Mouse (Mus musculus): ENCODE data around the gene Pdap1. TPM values are rescaled to one million over a fixed set of nuclear protein-coding genes. Genes with fewer than 3 reads are reported as not detected.

Gene Pdap1
- 62.8 TPM for polyA plus RNA-seq (2017; shearing (Covaris generic))

DNA sequence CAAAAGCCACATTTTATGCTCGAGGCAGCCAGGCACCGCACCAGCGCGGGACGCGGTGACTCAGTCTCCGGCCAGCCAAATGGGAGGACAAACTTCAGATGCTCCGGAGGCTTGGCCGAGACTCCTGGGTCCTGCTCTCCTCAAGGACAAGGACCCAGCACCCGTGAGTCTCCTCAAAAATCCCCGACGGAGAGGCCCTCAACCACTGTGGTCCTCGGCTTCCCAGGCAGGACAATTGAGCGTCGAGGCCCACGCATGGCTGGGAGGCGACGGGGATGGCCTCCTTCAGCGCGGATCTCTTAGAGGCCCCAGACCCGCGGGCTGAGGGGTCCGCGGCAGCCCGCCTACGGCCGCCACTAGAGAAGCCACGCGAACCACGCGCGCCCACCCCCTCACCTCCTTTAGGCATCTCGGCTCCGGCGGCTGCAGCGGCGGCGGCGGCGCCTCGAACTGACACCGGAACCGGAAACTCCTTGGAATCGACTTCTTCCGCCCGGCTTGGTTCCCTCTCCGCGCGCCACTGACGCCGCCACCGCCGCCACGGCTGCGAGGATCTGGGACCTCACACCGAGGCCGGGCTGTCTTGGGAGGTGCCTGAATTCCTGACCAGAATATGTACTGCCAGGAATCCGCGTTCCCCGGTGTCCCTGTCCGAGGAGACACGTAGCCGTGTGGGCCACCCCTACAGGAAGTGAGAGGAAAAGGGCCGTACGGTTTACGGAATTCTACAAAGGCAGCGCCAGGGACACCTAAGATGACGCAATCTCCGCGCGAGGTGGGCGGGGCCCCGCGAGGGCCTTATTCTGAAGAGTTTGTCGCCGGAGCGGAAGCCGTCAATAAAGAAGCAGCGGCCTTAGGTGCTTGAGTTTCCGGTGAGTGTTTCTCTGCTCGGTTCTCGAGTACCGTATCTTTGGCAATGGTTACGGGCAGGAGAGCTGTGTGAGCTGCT, at the start of gene Pdap1, which contains the start of gene Bud31:
TSS of gene Pdap1 (minus strand) at position 668 of the 949 bp plus-strand sequence.
TSS of gene Bud31 (plus strand) at position 792 of the 949 bp plus-strand sequence.

DNA sequence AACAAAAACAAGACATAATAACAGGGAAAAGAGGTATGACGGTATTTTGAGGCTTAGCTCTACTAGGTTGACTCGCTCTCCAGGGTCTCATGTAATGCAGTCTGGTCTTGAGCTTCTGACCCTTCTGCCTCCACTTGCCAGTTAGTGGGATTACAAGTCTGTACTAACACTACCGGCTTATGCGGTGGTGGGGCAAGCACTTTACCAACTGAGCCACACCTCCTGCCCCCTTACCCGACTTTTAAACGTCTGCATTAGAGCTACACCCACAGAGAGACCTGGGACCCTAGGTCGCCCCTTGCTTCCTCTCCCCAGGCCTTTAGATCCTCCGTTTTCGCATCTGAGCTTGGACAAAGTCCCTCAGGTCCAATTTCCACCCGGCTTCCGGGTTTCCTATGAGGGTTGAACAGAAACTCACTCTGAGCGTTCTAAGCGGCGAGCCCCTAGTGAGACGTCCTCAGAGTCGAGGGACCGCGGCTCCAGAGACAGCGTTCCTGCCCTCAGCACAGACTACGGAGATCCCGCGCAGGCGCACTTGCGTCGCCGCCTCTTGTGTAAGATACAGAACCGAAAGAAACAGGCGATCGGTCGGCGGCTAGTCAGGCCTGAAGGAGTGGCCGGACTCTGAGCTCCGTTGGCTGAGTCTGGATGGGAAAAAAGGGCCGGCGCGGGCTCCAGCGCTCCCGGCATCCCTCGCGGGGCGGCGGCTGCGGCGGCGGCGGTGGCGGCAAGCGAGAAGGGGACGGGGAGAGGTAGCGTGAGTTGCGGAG, 26.7 kb upstream of the Pdap1 start, which contains the start of the genes Ptcd1 and Cpsf4:
TSS of gene Ptcd1 (minus strand) at position 573 of the 770 bp plus-strand sequence.
TSS of gene Cpsf4 (plus strand) at position 678 of the 770 bp plus-strand sequence.

DNA sequence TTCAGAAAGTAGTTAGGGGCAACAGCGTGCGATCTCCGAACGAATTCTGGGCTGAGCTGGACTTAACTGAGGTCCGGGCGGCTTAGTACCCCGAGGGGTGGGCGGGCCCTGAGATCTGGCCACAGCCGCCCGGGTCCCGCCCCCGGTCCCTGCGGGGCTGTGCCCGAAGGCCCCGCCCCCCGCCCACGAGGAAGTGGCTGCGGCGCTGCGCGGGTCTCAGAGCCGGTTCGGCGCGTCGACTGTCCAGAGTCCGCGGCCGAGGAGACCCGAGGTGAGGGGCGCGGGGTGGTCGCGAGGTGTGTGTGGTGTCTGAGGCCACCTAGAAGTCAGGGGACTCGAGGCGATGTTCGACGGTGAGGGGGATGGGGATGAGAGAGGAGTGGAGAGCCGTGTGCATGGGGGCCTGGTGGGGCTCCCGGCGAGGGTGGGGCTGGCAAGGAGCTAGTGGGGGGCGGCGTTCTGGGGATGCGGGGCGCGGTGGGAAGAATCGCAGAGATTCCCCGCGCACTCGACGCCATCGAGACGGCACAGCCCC, 25.9 kb downstream of the Pdap1 start, which contains the start of gene Arpc1b:
TSS of gene Arpc1b (plus strand) at position 145 of the 535 bp plus-strand sequence.

DNA sequence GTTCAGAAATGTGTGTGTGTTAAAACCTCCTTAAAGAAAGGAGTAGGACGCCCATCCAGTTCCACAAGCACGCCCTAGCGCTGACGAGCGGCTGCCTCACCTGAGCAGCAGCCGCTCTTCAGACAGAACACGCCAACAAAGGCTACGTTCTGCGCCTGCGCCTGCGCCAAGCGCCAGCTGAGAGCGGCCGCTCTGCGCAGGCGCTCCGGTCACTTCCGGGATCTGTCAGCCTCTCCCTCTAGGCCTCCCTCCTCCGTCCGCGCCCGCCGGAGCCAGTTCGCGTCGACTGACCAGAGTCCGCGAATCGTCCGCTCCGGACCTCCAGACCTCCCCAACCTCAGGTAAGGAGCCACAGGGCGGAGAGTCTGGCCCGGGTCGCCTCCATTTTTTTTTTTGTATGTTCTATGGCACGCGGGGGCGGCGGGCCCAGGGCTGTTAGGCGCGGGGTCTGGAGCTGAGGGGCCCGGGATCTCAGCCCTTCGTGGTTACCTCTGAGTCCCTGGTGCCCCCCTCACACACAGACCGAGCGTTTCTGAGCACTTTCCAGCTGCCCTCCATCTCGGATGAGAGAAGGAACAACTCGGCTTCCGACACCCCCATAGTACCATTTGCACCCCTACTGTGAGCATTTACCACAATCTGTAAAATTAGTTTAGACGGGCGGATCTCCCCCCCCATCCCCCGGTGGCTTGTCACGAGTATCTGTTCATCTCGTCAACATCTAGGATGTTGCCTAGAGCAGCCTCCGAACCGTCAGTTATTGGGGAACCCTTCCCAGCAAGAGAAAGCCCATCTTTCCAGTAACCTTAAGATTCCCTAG, 56.2 kb downstream of the Pdap1 start, which contains the start of the genes Arpc1a and Kpna7:
TSS of gene Arpc1a (plus strand) at position 199 of the 820 bp plus-strand sequence.
TSS of gene Kpna7 (minus strand) at position 399 of the 820 bp plus-strand sequence.

Other genes starting within 250 kb of the Pdap1 start
- gene Smurf1, start 174.4 kb downstream of the Pdap1 start, polyA plus RNA-seq (2017; shearing (Covaris generic)), result 3.2 TPM
- gene Gm4871, start 107.5 kb downstream of the Pdap1 start, polyA plus RNA-seq (2017; shearing (Covaris generic)), result not detected
- not detected for gene 1700018F24Rik, start 97.2 kb downstream of the Pdap1 start, polyA plus RNA-seq (2017; shearing (Covaris generic))
- 87.7 TPM for gene Arpc1a, start 56.4 kb downstream of the Pdap1 start, polyA plus RNA-seq (2017; shearing (Covaris generic))
- gene Kpna7, start 56.2 kb downstream of the Pdap1 start, polyA plus RNA-seq (2017; shearing (Covaris generic)), result not detected
- gene Arpc1b, start 26.0 kb downstream of the Pdap1 start, polyA plus RNA-seq (2017; shearing (Covaris generic)), result 1,374 TPM
- 212 TPM for gene Bud31, start 124 bp upstream of the Pdap1 start, polyA plus RNA-seq (2017; shearing (Covaris generic))
- gene Ptcd1, start 26.9 kb upstream of the Pdap1 start, polyA plus RNA-seq (2017; shearing (Covaris generic)), result 28.9 TPM
- gene Cpsf4, start 27.0 kb upstream of the Pdap1 start, polyA plus RNA-seq (2017; shearing (Covaris generic)), result 34.3 TPM
- gene Atp5j2, start 51.8 kb upstream of the Pdap1 start, polyA plus RNA-seq (2017; shearing (Covaris generic)), result 479 TPM
- gene Zkscan14, start 61.6 kb upstream of the Pdap1 start, polyA plus RNA-seq (2017; shearing (Covaris generic)), result 25.8 TPM
- gene Zkscan5, start 64.3 kb upstream of the Pdap1 start, polyA plus RNA-seq (2017; shearing (Covaris generic)), result 8.3 TPM
- 54.7 TPM for gene Zfp655, start 91.5 kb upstream of the Pdap1 start, polyA plus RNA-seq (2017; shearing (Covaris generic))
- gene Zscan25, start 140.3 kb upstream of the Pdap1 start, polyA plus RNA-seq (2017; shearing (Covaris generic)), result 0.83 TPM
- not detected for gene Cyp3a57, start 205.0 kb upstream of the Pdap1 start, polyA plus RNA-seq (2017; shearing (Covaris generic))